Mouse (Mus musculus) gastrocnemius, postnatal 10 days (tissue): ENCODE measurements around the gene H2al1m. TPM values are rescaled to one million over a fixed set of nuclear protein-coding genes. Genes with fewer than 3 reads are reported as not detected.
"Not testable (repeated sequence)": the region's sequence is repeated elsewhere in the genome, so short reads cannot be mapped to it uniquely, and the experiment has no call there.

Experiments
- DNase-seq: peaks from one replicate; pipeline ENCODE4 v3.0.0; 2021; ENCODE audit warnings: mixed read lengths
- long read RNA-seq, 2 experiments: library from polyadenylated mRNA; stranded (forward); transcript quantifications; one replicate each; pipeline ENCODE4 v2.0.0; 2021
- total RNA-seq, 2 experiments: library from RNA; stranded (reverse); gene quantifications; 2 replicates each; pipeline ENCODE4 v1.2.3; 2021

The H2al1m gene
- not detected for total RNA-seq
- long read RNA-seq, experiment 1 = 0 reads
- long read RNA-seq, experiment 2 = 0 reads

DNA sequence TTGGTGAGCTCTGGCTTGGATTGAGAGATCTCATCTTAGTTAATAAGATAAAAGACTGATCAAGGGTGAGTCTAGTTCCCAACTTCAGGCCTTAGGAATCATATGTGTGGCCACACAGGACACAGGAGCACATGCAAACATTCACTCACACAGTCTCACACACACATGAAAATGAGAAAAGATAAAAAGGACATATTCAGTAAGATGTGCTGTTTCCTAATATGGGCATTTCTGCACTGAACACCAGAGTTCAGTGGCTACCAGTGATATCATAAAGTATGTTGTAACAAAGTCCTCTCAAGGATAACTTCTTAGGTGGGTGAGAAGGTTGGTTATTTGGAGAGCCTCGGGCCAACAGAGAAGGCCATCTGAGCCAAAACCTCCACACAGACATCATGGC lies at the start of gene H2al1m:
Gene H2al1m (plus strand): TSS at position 301 of the 400 bp plus-strand sequence.
- not testable (repeated sequence) for DNase-seq

GRCm38 (mm10) chrX:9240737-9241591 lies 42.6 kb upstream of the H2al1m start:
- DNase-seq = no peak

DNA sequence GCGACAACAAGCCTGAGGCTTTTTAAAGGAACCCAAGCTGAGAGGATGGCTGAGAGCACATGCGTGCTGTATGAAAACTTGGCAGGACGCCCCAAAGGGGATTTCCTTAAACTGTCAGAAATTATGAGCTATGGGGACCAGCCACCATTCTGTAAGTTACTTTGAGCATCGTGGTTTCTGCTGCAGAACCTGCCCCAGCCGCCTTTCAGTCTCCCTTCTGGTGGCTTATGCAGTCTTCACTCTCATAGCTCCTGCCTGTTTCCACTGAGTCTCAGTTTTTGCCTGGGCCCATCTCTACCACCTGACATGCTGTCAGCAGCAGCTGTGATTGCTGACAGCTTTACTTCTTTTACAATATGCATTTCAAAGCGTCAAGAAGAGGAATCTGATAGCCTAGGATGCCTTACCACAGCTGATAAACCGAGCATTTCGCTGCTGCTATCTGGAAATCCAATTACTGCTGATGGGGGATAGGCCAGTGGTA lies 40.1 kb upstream of the H2al1m start:
- peak; percentile 2 for DNase-seq

GRCm38 (mm10) chrX:9244603-9245336 lies 38.8 kb upstream of the H2al1m start:
- DNase-seq = no peak

DNA sequence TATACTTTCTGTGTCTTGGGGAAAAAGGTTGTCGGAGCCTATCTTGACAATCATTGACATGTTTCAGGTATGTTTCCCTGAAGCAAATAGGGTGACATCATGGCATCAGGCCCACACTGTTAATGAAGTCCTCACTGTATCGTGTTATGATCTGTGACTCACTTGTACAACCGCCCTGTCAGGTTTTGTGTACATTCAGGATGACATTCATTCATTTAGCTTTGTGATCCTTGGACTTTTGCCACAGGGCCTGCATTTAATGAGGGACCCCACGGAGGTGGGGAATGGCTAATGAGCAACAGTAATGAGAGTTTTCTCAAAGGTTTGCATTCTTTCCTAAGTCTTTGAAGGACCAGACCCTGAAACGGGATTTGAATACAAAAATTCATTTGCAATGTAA lies 34.7 kb upstream of the H2al1m start:
- no peak for DNase-seq

GRCm38 (mm10) chrX:9253990-9254389 lies 29.6 kb upstream of the H2al1m start:
- no peak for DNase-seq

DNA sequence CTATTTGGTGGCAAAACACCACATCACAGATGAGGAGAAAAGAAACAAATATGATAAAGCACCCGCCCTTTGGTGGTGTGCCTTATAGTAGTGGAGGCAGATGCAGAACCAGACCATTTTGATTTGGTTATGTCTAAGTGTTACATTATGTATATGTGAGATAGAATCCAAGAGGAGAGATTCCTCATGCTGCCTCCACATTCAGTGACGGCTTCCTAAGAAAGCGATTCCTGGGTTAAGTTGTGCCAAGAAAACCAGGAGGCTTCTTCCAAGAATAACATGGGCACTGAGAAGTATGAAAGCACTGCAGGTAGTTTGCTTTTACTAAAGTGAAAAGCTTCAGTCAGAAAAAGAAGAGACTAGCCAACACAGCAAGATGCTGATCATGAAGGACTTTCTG lies 28.7 kb upstream of the H2al1m start:
- no peak for DNase-seq

GRCm38 (mm10) chrX:9256766-9257165 lies 26.8 kb upstream of the H2al1m start, which contains the start of gene Gm14862:
Gm14862 (minus strand) TSS chrX:9256899.
- no peak for DNase-seq

- no peak for DNase-seq
Measured at GRCm38 (mm10) chrX:9257831-9258230, 25.7 kb upstream of the H2al1m start.

DNA sequence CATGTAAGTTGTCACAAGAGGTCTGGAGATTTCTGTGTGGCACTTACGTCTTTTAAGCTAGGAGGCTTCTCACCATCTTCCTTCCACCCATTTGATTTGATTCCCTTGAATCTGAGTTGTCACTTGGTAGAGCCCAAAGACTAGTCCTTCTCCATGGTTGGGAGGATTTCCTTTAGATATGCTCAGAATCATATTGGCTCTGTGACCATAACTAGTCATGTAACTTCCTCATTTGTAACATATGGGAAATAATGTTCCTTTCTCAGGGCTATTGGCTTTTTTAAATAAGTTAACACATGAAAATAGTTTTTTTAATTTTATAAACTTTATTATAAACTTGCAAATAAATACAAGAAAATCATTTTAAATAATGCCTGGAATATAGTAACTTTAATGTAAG lies 24.3 kb upstream of the H2al1m start:
- no peak for DNase-seq

DNA sequence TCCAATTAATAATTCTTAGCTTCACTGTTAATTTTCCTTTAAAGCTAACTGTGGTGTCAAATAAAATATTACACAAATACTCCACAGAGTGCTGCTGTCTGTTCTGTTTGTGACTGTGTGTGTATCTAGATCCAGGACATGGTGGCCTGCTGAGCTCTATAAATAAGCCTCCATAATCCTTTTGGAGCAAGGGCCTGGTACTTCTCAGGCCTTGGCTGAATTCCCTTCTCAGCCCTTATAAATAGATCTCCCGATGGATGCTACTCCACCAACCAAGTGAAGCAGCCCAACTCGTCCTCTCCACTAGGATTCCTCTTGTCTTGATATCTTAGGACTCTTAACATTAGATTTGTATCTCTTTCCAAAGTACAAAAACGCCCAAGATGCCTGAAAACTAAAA lies 12.5 kb upstream of the H2al1m start:
- no peak for DNase-seq

GRCm38 (mm10) chrX:9271947-9272459 lies 11.6 kb upstream of the H2al1m start:
- no peak for DNase-seq

DNA sequence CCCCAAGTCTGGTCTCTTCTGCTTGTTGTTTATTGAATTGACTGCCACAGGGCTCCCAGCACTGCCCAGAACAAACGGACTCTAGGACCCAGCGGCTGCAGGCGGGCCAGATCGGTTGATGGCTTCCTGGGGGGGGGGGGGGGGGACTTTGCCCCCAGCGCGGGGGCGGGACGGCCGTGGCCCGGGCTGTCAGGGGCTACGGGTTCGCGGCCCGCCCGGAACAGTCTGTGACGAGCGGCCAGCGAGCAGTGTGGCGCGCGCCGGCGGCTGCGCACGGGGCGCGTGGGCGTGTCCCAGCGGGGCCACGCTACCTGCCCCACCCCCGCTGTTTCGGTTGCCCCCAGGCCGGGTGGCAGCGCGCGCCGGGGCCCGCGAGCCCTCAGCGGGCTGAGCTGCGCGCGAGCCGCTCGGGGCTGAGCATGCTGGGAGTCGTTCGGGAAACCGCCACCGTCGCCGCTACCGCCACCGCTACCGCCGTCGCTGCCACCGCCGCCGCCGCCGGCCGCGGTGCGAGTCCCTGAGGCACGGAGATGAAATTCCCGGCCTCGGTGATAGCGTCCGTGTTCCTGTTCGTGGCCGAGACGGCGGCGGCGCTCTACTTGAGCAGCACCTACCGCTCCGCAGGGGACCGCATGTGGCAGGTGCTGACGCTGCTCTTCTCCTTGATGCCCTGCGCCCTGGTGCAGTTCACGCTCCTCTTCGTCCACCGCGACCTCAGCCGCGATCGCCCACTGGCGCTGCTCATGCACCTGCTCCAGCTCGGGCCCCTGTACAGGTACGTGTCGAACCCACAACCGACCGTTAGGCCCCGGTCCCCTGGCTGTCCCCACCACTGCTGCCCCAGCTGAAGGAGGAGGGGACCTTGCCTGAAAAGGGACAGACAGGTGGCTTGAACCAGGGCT lies 10.9 kb upstream of the H2al1m start, which contains the start of gene Xk:
Gene Xk (plus strand): TSS at position 297 of the 902 bp plus-strand sequence.
- DNase-seq = peak; percentile 46

DNA sequence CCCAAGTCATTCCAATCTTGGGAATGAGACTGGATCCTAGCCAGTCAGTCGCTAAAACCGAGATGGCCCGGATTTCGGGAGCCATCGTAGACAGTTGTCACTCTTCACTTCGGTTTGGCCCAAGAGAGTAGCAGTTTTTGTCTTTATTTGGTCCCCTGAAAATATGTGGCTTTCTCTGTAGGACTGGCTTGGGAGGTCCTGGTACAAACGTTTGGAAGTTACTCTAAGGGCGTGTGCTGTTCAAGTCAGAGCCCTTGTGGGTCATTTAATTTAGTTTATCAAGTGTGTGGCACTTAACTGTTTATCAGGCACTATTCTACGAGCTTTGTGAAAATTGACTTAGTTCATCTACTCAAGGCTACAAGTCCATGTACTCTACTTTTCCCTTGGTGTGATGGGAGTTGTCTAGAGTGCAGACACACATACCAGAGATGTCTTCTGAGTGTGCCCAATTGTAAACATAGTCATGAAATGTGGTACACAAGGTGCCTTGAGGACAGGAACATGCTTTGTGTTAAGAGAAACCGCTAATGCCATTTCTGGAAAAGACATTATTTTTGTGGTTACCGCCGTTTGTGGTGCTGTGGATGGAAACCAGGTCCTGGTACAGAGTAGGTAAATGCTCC lies 10.1 kb upstream of the H2al1m start:
- no peak for DNase-seq

DNA sequence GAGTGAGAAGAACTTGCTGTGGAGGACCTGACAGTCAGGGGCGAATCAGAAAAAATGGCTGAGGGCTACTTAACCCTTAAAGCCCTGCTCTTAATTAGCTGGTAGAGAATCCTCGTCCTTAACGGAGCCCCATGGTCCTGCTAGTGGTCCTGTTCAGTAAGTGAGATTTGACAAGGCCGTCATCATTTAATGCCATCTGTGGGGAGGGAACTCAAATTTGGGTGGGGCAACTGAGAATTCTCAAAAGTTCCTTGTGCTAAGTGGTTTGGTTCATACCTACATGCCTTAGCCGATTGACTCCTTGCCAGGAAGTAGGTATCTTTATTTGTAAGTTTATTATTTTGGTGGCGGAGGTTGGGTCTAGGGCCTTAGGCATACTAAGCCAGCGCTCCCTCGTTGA lies 9.2 kb upstream of the H2al1m start:
- DNase-seq = no peak

GRCm38 (mm10) chrX:9293140-9293829 lies 9.7 kb downstream of the H2al1m start:
- DNase-seq = not testable (repeated sequence)

DNA sequence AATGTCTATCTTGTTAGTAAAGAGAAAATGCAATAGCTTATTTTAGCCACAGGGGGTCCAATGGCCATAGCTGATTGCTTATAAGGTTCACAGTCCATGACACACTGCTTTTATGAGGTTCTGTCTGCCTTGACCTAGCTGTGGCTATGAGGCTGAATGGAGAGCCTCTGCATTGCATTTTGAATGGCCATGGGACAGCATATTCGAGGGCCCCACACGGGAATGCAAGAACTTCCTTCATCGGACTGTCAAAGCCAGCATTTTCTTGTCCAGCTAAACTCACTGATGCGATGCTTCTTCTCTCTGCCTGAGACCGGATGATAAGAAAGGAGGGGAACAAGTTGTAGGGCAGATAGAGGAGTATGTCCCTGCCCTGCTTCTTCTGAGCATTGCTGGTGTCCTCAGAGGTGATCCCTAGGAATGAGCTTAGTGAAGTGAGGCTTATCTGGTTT lies 14.9 kb downstream of the H2al1m start:
- DNase-seq = no peak

DNA sequence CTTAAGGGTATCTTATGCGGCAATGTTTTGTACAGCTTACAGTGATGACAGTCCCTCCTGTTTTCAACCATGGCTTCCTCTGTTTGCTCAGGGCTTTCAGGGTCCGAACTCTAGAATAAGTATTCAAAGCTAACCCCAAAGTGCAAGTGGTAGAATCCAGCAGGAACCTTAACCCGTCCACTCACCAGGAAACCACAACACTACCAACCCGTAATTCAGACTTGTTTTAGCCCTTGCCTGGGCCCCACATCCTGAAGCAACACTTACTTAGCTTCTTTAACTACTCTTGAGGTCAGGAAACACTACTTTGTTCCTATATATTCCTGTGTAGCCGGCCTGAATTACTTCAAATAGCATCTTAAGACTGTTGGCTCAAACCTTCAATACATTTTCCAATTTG lies 19.2 kb downstream of the H2al1m start:
- DNase-seq = no peak

GRCm38 (mm10) chrX:9303455-9303854 lies 19.9 kb downstream of the H2al1m start:
- DNase-seq = no peak

DNA sequence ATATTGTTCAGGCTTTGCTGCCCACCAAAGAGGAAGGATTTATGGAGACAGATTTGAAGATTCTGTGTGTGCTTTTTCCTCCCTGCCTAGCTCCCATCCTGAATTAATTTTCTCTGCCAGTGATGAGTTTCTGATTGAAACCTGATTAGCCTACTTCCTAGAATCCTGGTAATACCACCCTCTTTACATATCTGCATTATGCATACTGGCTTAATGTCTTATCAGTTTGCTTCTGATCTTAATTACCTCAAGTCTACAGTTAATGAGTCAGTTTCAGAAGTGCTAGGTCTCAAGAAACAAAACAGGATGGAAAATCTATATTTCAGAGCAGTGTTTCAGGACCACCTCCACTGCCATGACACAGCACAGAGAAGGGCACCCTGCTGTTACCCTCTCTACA lies 32.9 kb downstream of the H2al1m start:
- DNase-seq = not testable (repeated sequence)

DNA sequence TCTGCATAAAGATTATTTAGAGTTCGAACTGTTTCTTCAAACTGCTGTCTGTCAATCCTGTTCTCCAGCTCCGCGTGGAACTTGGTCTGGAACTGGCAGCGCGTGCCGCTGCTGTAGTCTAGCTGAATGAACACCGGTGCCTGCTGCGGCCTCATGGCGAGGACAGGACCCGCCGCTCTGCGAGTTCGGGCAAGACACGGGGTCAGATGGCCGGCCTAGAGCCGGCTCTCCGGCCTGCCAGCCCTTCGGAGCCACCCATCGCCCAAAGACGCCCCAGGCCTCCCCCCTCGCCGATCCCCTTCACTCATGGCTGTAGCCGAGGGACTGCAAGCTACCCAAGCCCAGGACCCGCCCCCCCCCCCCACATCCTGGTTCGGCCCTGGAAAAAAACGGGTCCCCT lies 44.4 kb downstream of the H2al1m start:
- DNase-seq = not testable (repeated sequence)
